Mouse (Mus musculus): ENCODE measurements around the gene Cadps2.

The Cadps2 gene

DNA sequence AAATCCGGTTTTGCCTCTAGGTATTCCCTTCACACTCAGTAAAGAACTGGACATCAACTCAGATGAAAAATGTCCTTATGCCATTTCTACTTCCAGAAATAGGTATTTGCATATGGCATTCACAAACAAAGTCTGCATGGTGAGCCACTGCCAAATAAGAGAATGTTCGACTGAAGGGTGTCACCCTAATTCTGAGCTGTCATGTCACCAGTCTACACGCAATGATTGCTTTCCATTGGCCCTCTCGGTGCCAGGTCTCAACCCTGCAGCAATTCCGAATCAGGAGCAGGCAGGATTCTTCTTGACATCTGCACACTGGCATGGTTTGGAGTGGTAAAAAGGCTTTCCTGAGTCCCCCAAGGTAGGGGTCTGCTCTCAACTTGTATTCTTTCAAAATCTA is 316.7 kb downstream of the Cadps2 start:
- no peak for DNase-seq

DNA sequence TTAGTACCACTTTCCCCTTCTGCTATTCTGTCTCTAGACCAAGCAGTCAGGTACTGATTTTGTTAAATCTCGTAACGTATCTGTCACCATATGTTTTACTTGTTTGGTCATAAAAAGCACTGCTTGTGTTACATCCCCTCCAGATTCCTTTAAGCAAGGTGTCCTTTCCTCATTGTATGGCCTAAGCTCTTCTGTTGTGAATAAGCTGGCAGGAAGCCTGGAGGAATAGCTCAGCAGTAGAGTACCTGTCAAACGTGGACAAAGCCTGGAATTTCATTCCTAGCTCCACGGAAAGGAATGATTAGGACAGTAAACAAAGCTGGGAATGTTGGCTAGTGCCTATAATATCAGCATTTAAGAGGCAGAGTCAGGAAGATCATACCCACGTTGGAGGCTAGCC is 340.6 kb downstream of the Cadps2 start:
- DNase-seq = no peak

DNA sequence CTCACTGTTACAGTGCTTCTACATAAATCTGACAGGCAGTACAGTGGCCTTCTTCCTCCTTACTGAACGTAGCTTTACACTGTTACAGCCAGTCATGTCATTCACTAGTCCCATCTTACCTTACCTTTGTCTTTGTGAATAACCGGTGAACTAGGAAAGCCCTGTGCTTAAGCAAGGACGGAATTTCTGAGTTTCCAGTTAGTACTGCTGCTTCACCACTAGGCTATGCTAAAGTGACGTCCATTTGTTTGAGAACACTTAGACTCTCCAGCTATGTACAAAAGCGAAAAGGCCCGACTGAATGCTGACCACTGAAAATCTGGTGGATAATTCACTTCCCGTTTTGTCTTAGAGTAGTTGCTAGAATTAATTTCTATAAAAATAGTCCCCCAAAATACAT is 347.4 kb downstream of the Cadps2 start:
- DNase-seq = no peak

DNA sequence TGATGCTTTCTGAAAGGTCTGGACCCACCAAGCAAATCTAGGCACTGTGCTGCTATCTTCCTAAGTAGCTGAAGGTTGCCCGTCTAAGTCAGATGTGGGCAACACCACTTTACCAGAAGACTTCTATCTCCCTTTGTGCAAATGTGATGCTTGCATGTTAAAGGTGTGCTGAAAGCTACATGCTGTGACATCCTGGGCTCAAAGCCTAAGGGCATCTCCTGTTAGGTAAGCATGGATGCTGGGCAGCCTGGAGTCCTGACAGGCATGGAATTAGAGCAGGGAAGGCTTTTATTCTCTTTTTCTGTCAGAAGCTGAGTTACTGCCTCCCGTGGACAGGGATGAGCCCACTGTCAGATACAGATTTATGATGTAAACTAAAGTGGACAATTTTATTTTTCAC is 348.8 kb downstream of the Cadps2 start:
- no peak for DNase-seq

DNA sequence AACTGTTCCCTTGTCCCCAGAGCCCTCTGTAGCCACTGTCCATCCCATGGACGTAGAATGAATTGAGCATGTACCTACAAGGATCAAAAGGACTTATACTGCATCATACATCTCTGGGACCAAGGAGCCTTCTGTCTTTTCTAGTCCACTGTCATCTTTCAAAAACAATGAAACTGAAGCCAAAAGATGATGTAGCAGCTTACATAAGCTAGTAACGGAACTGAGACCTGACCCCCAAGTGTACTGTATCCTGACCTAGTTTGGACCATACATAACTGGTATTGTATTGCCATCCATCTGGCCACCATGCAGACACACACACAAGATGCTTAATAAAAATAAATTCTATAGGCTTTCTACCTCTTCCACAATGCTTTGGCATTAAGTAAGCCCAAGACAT is 350.2 kb downstream of the Cadps2 start:
- DNase-seq = no peak

DNA sequence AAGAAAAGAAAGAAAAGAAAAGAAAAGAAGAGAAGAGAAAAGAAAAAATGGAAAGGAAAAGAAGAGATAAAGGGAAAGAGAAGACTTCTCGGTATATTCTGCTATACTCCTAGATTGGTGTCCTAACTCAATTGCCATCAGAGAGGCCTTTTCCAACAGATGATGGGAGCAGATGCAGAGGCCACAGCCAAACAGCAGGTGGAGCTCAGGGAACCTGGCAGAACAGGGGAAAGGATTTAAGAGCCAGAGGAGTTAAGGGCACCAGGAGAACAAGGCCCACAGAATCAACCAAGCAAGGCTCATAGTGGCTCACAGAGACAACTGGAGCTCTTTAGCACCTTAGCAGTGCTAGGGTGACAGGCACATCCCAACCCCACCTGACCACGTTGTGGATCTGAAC is 366.5 kb downstream of the Cadps2 start:
- DNase-seq = no peak

DNA sequence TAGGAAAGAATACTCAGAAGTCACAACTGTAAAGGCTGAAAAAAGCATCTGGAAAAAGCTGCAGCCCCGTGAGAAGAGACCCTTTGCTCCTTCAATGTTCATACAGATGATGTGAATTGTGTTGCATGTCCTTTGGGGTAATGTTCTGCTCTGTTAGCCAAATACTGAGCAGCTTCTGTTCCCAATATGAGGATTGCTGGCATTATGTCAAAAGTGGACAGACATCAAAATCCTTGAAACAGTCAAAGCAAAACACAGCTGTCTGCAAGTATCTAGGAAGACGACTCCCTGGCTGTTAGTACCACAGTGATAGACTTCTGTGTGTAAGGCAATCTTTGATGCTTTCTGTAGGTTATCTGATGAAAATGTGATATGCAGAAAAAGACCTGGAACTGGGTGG is 367.4 kb downstream of the Cadps2 start:
- no peak for DNase-seq

DNA sequence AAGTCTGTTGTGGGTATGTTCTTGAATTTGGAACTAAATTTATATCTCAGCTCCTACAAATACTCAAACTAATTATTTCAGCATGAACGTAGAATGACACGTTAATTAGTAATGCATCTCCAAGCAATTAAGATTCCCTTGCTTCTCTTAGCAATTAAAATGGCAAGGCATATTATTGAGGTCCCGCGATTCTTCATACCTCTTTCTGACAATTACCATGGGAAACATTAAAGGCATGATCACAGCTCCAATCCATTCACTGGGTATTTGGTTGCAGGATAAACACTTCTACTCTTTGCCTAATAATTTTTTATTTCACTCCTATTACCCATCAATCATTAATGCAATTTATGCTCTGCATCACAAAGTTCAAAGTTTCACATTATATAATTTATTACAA is 371.3 kb downstream of the Cadps2 start:
- DNase-seq = no peak

DNA sequence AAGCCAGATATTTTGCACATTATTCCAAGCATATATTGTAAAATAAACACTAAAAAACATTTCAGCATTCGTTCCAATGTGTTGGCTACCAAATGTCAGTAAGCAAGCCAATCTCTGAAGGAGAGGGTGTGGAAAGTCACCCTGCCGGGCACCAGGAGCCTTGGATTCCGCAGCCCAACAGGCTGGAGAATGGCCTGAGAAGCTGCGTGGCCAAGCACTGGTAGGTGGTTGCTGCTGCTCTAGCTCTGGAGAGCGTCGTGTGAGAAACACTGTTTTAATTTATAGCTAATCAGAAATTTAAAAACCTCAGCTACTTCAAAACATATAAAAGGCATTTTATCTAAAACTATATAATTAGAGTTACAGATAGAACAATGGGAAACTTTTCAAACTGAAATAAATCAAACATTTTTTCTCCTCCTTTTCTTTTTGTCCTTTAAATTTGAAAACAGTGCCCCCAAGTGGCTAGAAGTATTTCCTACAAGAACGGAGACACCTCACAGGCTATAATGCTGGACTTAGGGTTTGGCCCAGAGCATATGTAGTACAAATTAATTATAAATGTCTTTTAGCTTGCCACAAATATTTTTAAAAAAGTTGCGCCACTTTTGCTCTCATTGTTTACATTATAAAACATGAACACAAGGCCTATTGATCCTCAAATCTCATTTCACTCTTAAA is 376.5 kb downstream of the Cadps2 start:
- DNase-seq = no peak

DNA sequence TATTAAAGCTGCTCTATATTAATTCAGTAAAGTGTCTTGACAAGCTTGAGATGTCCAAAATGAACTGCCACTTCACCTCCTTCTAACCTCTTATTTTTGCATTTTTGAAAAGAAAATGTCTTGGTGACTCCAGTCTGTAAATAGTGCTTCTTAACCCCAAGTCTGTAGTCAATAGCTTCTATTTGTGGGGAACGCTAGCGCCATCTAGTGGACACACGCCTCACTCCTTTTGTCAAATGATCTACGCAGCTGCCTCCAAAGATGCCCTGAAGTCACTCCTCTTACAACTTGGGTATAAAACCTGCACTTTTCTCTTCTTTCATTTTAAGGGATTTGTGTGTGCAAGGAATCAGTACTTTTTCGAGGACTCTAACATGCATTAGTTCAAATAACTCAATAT is 381.5 kb downstream of the Cadps2 start:
- peak; percentile 11 for DNase-seq

DNA sequence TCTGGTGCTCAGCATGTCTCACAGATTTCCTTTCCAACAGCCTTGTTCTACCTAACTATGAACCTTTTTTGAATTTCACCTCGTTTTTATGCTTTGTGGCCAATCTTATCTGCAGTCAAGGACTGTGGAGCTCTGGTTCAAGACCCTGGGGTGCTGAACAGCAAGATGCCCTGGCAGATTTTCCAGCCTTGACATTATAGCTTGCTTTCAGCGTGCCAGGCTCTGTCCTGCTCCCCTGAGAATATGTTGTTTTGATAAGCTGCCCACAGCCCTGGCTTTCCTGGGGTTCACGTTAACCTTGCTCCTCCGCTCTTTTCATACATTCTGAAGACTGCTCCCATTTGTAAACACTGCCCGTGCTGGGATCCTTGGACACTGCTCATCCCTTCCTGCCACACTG is 385.3 kb downstream of the Cadps2 start:
- no peak for DNase-seq

DNA sequence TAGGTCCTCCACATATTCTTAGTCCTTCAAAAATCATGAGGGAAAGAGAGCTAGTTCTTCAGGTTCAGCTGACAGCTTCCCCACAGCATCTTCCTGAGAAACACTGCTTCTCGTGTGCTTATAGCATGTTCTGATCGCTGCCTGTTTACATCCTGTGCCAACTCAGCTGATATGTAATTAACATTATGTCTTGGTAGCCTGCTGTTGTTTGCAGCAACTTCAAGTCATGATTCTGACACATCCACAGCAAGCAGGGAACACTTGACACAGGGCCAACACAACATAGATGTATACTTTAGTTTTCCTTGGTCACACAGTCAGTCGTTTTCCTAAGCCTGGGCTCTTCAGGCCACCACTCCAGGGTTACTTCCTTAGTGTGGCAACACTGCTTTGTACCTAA is 399.3 kb downstream of the Cadps2 start:
- DNase-seq = no peak

DNA sequence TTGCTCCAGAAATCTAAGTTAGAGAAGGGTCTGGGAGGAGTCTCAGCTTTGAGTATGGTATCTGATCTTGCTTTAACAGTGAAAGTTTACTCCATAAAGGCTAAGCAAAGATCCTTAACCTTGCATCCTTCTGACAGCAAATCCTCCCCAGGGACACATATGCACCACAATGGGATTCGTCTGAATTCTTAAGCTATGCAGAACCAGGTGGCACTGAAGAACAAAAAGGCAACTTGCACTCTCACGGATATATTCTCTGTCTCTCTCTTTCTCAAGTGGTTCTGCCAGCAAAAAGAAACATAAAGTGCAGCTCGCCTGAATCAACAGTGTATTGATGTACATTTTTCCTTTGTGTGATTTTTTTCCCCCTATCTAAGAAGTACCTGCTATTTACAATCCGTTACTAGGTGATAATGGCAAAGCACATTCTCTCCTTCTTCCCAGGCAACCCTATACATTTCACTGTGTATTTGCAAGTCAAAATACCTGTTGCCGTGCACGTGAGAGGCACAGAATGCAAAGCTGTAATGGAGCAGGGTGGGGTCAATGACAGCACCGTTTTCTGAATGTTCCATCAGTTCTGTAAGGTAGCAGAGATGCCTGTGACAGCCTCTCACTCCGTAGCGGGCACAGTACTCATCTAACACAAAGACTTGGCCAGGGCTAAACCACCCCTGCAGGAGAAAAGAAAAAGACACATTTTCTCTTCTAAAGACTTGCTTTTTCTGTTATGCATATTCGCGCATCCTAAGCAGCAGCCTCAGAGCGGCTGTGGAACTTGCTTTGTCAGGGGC is 428.8 kb downstream of the Cadps2 start:
- no peak for DNase-seq

DNA sequence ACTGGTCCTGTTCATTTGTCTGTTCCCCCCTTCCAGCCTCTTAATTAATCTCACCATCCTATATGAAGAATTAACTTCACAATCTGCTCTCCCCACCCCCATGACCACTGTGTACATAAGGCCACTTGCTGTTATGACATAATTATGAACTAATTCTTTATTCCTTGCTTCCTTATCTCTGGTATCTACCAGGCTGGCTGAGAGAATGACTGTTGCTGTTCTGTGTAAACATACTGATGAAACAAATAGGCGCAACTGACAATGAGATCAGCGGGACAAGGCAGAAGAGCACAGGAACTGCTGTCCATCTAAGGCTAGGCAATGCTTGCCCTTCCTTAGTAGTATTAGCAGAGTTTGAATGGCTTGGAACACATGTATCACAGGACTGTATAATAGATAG is 445.1 kb downstream of the Cadps2 start:
- DNase-seq = no peak

DNA sequence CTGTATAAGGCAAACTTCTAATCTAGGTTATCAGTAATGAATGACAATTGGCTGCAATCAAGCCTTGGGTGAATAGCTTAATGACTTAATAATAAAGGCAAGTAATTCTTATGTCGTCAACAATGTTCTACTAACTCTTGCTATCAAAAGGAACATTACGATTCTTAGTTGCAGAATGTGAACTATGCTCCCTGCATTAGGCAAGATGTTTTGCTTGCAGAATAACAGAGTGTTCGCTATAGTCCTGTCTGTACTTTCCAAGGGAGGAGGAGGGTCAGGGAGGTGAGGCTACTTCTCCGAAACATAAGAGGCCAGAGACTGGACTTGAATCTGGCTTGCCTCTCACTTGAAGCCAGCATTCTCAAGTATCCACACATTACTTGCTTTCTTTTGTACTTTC is 446.5 kb downstream of the Cadps2 start:
- no peak for DNase-seq

DNA sequence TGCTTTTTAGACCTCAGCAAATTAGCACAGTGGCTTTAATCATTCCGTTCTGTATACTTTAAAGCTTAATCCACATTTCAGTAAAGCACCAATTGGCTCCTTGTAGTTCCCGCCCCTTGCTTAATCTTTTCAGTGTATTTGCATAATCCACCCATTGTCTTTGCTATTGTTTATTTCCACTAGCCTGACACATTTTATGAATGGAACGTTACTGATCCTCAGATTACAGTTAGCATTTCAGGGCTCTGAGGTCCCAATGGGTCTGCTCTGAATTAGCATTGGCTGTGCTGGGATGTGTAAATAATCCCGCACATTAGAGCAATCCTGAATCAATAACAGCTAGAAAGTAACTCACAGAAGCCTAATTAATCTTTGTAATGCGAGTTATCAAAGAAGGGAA is 452.5 kb downstream of the Cadps2 start:
- DNase-seq = no peak

DNA sequence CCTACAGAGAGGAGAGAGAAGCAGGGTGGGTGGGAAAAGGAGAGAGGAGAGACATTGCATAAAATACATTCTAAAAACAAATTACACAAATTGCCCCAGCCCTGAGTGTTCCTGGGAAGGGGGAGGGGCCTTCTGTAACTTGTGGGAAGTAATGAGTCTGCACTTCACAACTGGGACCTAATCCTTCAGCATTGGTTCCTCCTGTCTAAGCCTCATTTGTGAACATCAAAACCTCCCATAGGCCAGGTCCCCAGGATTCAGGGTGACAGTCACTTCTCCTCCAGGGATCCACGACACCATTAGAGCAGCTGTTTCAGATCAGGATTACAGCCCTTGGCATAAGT is 456.2 kb downstream of the Cadps2 start:
- DNase-seq = no peak

DNA sequence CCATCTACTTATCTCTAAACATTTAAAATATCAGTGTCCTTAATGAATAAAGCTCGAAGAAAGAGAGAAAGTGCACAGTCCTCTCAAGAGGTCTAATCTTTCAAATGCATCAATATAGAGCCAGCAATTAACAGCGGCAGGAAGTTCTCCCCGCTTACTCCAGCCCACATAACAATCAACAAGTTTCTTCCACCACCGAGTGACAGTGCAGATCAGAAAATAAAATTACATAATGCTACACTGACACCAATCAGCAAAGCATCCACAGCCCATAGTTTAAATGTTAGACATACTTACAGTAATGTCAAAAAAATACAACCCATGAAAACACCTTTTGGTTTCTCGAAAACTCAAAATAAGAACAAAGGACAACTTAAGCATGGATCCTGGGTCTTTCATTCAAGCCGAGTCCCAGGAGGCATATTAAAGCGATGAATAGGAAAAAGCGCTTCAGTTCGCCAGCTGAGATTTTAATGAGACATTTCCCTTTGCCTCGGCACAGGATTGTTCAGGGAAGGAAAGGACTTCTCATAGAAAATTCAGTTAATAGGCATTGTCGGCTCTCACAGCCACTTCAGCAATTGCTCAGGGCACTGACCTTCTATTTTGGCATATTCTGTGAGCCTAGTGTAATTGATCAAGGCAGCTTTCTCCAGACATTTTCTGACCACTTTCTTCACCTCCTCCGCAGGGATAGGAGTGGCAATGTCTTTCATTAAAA is 456.8 kb downstream of the Cadps2 start:
- DNase-seq = no peak

DNA sequence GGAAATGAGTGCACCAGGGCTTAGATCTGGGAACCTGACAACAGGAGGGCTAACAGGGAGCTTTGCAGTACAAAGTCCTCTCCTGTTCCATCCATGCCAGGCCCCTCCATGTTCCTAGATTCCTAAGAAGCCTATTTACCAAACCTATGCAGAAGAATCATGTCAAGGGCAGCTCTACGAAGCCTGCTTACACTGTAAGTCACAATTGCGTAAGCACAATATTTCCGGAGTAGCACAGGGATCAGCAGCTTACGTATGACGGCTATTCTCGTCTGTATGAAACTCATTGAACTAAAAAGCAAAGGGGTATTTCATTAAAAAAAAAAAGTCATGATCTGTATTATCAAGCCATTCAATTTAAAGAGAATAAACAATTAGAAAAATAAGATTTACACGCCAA is 462.9 kb downstream of the Cadps2 start:
- DNase-seq = no peak

DNA sequence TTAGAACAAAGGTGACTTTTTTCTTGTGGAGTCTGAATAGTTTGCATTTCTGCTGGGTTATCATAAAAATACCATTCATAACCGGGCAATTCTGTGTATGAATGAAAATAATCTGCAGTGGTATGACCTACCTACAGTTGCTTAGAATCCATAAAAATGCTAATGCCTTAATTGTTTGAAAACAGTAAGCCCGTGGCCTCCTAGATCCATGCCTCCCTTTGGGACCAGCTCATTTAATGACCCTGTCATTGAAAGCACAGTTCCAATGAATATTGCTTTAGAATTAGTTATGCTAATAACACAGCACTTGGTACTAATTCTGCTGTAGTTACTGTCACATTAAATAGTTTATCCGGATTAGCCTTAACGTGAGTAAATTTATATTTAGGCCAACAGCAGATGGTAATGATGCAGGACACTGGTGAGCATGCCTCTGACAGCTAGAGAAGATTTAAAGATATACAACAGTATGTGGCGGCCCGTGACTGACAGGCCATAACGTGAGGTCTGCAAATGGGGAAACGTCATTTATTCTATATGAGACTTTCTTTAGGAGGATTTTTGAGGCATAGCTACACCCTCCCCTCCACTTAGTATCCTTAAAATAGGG is 477.3 kb downstream of the Cadps2 start:
- DNase-seq = no peak

DNA sequence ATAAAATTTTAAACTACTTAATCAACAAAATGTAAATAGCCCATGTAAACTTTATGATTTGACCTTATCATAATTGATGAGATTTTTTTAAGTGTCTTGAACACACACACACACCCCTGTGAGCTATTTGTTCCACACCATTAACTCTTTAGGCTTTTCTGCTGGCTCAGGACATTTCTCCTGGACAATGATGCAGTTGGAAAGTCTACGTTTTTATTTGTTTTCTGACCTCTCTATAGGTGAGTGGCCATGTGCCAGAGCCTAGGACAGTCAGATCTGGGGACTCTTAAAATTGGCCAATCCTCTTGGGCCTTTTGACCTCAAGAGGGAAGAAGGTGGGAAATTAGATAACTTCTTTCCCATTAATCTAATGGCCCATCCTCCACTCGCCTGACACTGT is 478.6 kb downstream of the Cadps2 start:
- no peak for DNase-seq

DNA sequence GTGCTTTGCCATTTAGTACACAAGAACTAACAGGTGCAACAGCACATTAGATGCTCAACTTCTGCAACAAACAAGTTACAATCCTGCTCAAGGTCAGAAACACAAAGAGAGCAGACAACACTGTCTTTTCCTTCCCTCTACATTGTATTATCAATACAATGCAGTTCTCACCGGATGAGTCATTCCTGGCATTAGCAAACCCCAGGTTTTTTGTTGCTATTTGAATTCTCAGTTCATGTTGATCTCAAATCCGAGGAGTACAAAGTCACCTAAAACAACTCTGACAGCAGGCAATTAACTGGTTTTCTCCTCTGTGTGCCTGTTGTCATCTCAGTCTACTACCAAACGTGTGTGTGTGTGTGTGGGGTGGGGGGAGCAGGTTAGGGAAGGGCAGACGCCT is 483.1 kb downstream of the Cadps2 start:
- DNase-seq = no peak

DNA sequence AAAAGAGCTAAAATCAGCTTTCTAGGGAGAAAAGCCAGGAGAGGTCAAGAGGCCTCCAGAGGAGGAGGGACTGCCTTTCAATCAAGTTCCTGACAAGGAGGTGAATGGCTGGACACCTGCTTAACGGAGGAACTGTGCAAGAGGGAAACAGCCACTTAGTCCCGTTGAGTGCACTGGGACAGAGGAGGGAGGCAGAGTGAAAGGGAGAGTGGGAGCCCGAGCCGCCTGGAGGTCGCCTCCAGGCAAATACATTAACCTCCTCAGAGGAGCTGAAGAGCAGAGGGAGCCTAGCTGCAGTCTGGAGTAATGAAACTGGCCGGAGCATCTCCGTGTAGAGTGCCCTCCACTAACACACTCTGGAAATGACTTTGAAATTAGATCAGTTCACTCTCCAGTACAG is 485.7 kb downstream of the Cadps2 start:
- DNase-seq = no peak
